Mouse (Mus musculus) G1E (cell line): ENCODE measurements around the gene Ccdc184. TPM values are rescaled to one million over a fixed set of nuclear protein-coding genes. Genes with fewer than 3 reads are reported as not detected.

ENCODE experiments used
- ATAC-seq: 2 replicates; pipeline ENCODE4 v1.8.0; 2016; ENCODE audit warnings: mild to moderate bottlenecking; ENCODE audit not compliant: insufficient number of reproducible peaks, poor library complexity, low FRiP score, severe bottlenecking; ENCODE audit errors: extremely low read depth
- DNase-seq: peaks from one replicate; pipeline ENCODE4 v3.0.0; 2012; ENCODE audit warnings: low spot score
- H3K27me3 ChIP-seq: 2 replicates; pipeline ENCODE4 v1.6.1; 2012; ENCODE audit warnings: mild to moderate bottlenecking, low read length, inconsistent platforms; ENCODE audit not compliant: insufficient read depth
- H3K36me3 ChIP-seq: replicated peaks from 2 replicates; pipeline ENCODE3; 2012; ENCODE audit warnings: mild to moderate bottlenecking, inconsistent platforms
- H3K4me1 ChIP-seq: 2 replicates; pipeline ENCODE4 v1.6.1; 2012; ENCODE audit warnings: low read depth, low read length, inconsistent platforms, mixed read lengths; ENCODE audit not compliant: insufficient read depth
- H3K4me3 ChIP-seq: 2 replicates; pipeline ENCODE4 v1.5.1; 2012; ENCODE audit warnings: low read depth, mild to moderate bottlenecking, inconsistent platforms, low read length, moderate library complexity, mixed read lengths
- H3K9me3 ChIP-seq: replicated peaks from 2 replicates; pipeline ENCODE4 v1.6.1; 2012; ENCODE audit warnings: inconsistent platforms
- CTCF ChIP-seq: IDR thresholded peaks from 2 replicates; pipeline ENCODE4 v1.5.1; 2012; ENCODE audit warnings: low read depth, low read length, inconsistent platforms, mixed read lengths
- GATA1 ChIP-seq: IDR thresholded peaks from 2 replicates; pipeline ENCODE4 v1.6.1; 2012; ENCODE audit warnings: borderline replicate concordance, low read length, inconsistent platforms, mixed read lengths
- GATA2 ChIP-seq: IDR thresholded peaks from 2 replicates; pipeline ENCODE4 v1.6.1; 2012; ENCODE audit warnings: low read depth, low read length, inconsistent platforms, borderline replicate concordance
- POLR2AphosphoS5 ChIP-seq: IDR thresholded peaks from 2 replicates; pipeline ENCODE4 v1.6.1; 2012; ENCODE audit warnings: low read depth, low read length, inconsistent platforms; ENCODE audit not compliant: insufficient replicate concordance
- TAL1 ChIP-seq: conservative IDR thresholded peaks from 2 replicates; pipeline ENCODE4 v1.6.1; 2012; ENCODE audit warnings: low read depth, low read length, inconsistent platforms, mixed read lengths
- polyA plus RNA-seq: library from polyadenylated mRNA; stranded (reverse); fragments of >175 nt; gene quantifications from 2 replicates; pipeline ENCODE4 v1.2.3, GENCODE M21; 2012
- total RNA-seq, 2 experiments: library from RNA; stranded (forward) in 1 of 2; stranded (reverse) in 1 of 2; fragments of 200-1000 nt in 1 of 2; fragments of >200 nt in 1 of 2; fragmentation: Nextera tagmentation in 1 of 2; gene quantifications; 2 replicates each; pipeline ENCODE4 v1.2.3; 2014 to 2017

Ccdc184 gene
- total and polyA plus RNA-seq, 3 experiments = not detected

DNA sequence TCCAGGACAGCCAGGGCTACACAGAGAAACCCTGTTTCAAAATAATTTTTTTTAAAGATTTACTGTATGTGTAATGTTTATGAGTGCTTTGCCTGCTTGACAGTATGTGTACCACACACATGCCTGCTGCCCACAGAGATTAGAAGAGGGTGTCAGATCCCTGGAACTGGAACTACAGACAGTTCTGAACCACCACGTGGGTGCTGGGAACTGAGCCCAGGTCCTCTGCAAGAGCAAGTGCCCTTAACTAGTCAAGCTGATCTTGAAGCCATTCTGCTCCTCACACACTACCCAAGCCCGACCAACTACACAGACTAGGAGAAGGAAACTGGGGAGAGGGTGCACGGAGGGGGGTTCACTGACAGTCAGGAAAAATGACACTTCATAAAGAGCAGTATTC is 33.5 kb upstream of the Ccdc184 start:
- DNase-seq = no peak
- Histone ChIP-seq H3K9me3 (no peaks in the 10 kb centered on the region), H3K36me3 (peaks cover 96% of the 10 kb centered on the region), H3K27me3 (no peaks in the 10 kb centered on the region), H3K4me3 (no peak overlapping the region), H3K4me1 (no peaks in the 10 kb centered on the region)
- TF ChIP-seq TAL1 (no peak), CTCF (no peak), GATA1 (no peak), POLR2AphosphoS5 (no peak), GATA2 (no peak)
- no peak for ATAC-seq

DNA sequence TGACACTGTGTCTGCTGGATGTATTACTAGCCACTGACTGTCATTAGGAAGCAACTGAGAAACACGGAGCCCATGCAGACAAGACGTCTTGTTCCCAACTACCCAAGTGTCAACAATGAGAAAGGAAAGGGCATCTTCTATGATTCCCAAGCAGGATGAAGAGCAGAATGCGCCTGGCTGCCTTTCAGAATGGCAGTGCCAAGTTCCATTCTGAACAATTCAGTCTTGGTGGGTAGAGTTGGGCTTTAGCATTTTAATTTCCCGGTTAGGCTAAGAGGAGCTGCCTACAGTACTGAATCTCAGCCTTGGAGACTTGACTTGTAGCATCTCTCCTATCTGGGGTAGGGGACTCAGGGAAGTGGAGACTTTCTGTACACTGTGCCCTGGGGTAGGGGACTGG is 32.9 kb upstream of the Ccdc184 start:
- no peak for TF ChIP-seq POLR2AphosphoS5
- TF ChIP-seq GATA1 = no peak
- no peak for TF ChIP-seq CTCF
- no peak for TF ChIP-seq GATA2
- TF ChIP-seq TAL1 = no peak
- no peak for ATAC-seq

DNA sequence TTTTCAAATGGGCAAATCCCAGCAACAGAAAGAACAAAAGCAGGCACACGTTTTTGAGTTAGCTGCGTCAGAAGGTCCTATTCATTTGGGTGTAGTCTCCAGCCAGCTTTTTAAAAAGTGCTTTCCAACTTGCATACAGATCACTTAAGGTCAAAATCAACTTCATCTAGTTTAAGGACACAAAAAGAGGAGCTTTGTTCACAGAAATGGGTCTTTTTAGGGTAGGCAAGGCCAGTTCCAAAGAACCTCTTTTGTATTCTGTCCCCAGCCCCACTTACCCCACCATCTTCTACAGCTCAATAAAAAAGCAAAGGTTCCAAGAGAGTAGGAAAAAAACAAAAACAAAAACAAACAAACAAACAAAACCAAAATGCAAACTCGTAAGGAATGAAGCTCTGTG is 32.3 kb upstream of the Ccdc184 start:
- TF ChIP-seq TAL1 (no peak), GATA1 (no peak), GATA2 (no peak), CTCF (no peak), POLR2AphosphoS5 (no peak)
- Histone ChIP-seq H3K4me1 (peaks cover 5% of the 10 kb centered on the region), H3K9me3 (no peaks in the 10 kb centered on the region), H3K36me3 (peaks cover 96% of the 10 kb centered on the region), H3K4me3 (no peak overlapping the region), H3K27me3 (no peaks in the 10 kb centered on the region)
- no peak for DNase-seq
- ATAC-seq = no peak

More for the DNA sequence above, 32.9 kb upstream of the Ccdc184 start:
- no peaks in the 10 kb centered on the region for H3K27me3 ChIP-seq
- no peaks in the 10 kb centered on the region for H3K4me1 ChIP-seq
- DNase-seq = no peak
- H3K9me3 ChIP-seq = no peaks in the 10 kb centered on the region
- no peak overlapping the region for H3K4me3 ChIP-seq
- peaks cover 96% of the 10 kb centered on the region for H3K36me3 ChIP-seq

DNA sequence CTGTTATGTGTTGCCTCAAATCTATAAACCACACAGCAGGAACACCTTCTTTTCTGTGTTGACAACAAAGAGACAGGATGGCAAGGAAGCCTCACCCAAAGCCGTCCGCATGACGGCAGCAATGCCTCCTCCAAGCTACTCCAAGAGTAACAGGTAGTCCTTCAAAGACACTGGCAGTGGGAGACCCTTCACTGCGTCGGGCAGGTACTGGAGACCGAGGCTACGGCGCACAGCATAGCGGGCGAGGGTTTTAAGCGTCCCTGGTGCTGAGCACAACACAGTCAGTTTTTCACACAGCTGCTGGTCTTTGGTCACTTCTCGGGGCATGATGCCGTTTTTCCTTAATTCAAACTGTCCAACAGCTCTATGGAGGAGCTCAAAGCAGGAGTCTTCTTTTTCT is 31.3 kb upstream of the Ccdc184 start:
- no peaks in the 10 kb centered on the region for H3K27me3 ChIP-seq
- no peak overlapping the region for H3K4me3 ChIP-seq
- H3K36me3 ChIP-seq = peaks cover 96% of the 10 kb centered on the region
- ATAC-seq (no peak), DNase-seq (no peak)
- no peak for TF ChIP-seq TAL1
- TF ChIP-seq GATA1 = no peak
- no peak for TF ChIP-seq GATA2
- TF ChIP-seq POLR2AphosphoS5 = no peak
- TF ChIP-seq CTCF = no peak
- H3K4me1 ChIP-seq = peaks cover 9% of the 10 kb centered on the region
- H3K9me3 ChIP-seq = no peaks in the 10 kb centered on the region

DNA sequence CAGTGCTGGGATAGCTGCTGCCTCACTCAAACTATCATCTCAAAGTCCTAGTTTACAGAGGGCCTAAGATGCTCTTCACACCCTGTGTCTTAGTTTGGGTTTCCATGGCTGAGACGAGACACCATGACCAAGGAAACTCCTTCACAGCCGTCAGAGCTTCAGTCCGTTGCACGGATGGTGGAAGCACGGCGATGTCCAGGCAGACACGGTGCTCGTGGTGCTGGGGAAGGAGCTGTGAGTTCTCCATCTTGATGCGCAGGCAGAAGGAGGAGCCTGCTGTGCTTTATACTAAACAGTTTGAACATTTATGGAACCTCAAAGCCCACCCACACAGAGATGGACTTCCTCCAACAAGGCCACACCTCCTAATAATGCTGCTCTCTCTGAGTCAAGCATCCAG is 30.1 kb upstream of the Ccdc184 start:
- Histone ChIP-seq H3K4me1 (peaks cover 12% of the 10 kb centered on the region), H3K36me3 (peaks cover 95% of the 10 kb centered on the region), H3K4me3 (no peak overlapping the region), H3K9me3 (no peaks in the 10 kb centered on the region), H3K27me3 (no peaks in the 10 kb centered on the region)
- ATAC-seq (no peak), DNase-seq (no peak)
- TF ChIP-seq TAL1 (no peak), POLR2AphosphoS5 (no peak), CTCF (no peak), GATA2 (no peak), GATA1 (no peak)

DNA sequence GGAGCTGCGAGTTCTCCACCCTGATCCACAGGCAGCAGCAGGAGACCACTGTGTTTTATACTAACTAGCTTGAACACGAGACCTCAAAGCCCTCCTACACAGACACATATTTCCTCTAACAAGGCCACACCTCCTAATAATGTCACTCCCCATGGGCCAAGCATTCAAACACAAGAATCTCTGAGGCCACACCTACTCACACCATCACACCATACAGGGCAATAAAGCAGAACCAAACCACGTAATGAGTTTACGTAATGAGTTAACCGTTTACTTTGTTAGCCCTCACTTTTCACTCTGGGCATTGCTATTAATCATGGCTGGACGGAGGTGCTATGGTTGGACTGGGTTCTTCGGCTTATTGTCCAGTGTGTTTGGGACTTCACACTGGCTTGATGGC is 27.2 kb upstream of the Ccdc184 start:
- no peak for ATAC-seq
- H3K36me3 ChIP-seq = peaks cover 80% of the 10 kb centered on the region
- H3K27me3 ChIP-seq = no peaks in the 10 kb centered on the region
- peaks cover 19% of the 10 kb centered on the region for H3K4me1 ChIP-seq
- no peak for DNase-seq
- no peaks in the 10 kb centered on the region for H3K9me3 ChIP-seq
- TF ChIP-seq POLR2AphosphoS5 (no peak), TAL1 (no peak), CTCF (no peak), GATA1 (no peak), GATA2 (no peak)
- no peak overlapping the region for H3K4me3 ChIP-seq

DNA sequence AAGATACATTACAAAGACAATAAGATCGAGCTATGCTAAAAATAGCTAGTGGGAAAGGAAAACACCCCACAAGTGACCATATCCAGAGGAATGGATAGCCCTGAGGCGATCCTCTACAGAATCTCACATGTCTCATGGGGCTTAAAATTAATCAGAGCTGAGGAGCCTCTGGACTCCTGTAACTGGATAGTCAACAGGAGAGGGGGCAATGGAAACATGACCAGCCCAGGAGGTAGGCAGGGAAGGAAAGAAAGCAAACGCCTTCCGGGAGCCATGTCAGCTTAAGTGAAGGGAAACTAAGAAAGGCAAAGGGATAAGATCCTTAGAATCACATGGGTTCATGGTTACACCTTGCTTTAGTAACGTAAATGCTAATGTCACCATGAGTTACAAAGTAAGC is 26.1 kb upstream of the Ccdc184 start:
- no peaks in the 10 kb centered on the region for H3K27me3 ChIP-seq
- peaks cover 23% of the 10 kb centered on the region for H3K4me1 ChIP-seq
- H3K4me3 ChIP-seq = no peak overlapping the region
- TF ChIP-seq CTCF (no peak), GATA2 (no peak), GATA1 (no peak), TAL1 (no peak), POLR2AphosphoS5 (no peak)
- no peaks in the 10 kb centered on the region for H3K9me3 ChIP-seq
- peaks cover 69% of the 10 kb centered on the region for H3K36me3 ChIP-seq
- ATAC-seq (no peak), DNase-seq (no peak)
